Mouse (Mus musculus): ENCODE results near the gene Atp2b2. TPM values are rescaled to one million over a fixed set of nuclear protein-coding genes. Genes with fewer than 3 reads are reported as not detected.
A peak's percentile ranks its signal among the peaks of the same experiment; 100 is the strongest.

Atp2b2 gene
- polyA plus RNA-seq, 1 experiment from 2014 or later = 32.2 TPM

DNA sequence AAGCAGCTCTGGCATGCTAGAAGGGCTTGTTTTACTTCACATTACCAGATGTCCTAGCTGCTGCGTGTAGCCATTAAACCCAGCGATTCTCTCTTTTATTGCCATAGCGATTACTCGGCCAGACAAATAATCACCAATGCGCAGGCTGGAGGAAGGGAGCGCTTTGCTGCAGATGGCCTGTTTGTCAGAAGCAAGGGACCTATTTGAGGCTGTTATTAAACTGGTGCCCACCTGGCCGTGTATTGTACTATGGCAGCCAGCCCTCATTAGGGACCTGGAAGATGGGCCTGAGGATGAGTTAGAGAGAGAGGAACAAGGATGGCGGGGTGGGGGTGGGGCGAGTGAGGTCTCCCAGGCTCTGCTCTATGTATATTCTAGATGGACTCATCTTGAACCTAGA, 243.1 kb downstream of the Atp2b2 start:
- Histone ChIP-seq H3K36me3 (ENCODE audit: control insufficient read depth, insufficient read depth) (peaks cover 14% of the 10 kb centered on the region), H3K9ac (replicated peaks; ENCODE audit: low read depth, low read length) (no peak overlapping the region), H3K4me1 (replicated peaks; ENCODE audit: control insufficient read depth, insufficient read depth, low read length) (peaks cover 24% of the 10 kb centered on the region), H3K4me2 (ENCODE audit: low read length) (no peak overlapping the region), H3K4me3 (replicated peaks; ENCODE audit: low read length) (no peak overlapping the region), H3K27ac (ENCODE audit: low read length) (peak overlapping the region; percentile 44; the same call in 1 of the 2 replicates), H3K9me3 (ENCODE audit: control insufficient read depth, low read length) (no peaks in the 10 kb centered on the region), H3K27me3 (replicated peaks; ENCODE audit: control insufficient read depth, insufficient read depth, low read length) (no peaks in the 10 kb centered on the region)
- ATAC-seq = peak; percentile 24; the same call in 1 of the 2 replicates
- 27% methylated on average over 9 of the region's 9 CpGs for WGBS

DNA sequence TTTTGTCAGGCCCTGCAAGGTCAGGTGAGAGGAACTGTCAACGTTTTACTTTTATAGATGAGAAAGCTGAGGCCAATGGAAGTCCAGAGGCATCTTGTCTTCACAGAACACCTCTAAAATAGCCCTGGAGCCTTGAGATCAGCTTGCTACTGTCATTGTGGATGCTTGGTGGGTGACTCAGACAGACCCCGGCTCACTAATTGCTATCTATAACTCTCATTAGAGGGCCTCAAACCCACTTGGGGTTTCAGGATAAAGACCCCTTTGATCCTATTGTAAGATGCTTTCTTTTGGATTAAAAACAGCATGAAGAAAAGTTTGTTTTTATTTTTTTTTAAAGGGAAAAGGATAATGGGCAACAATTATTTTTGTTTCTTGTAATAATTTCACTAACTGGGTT, 243.5 kb downstream of the Atp2b2 start:
- H3K27ac ChIP-seq (ENCODE audit: low read length) = peak overlapping the region; percentile 3; the same call in 1 of the 2 replicates
- 8% methylated on average over 2 of the region's 2 CpGs for WGBS

DNA sequence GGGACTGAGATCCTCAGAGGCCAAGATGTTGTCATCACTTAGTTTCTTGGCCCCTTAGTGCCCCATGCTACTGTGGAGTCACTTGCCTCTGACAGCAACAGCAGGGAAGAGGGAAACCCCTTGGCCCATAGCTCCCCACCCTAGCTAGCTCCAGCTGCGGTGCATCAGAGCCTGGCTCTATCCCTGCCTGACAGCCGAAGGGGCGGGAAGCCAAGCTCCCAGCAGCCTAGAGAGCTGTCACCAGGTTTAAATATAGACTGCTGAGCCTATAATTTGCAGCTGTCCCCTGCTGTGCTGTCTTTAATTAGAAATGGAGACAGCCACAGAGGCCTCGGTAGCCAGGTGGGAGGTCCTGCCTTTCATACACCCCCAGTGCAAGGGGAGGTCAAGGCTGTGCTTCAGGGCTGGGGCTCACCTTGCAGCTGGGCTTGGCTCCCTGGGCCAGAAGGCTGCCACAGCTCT, 247.1 kb downstream of the Atp2b2 start:
- no peak overlapping the region for H3K4me2 ChIP-seq (ENCODE audit: low read length)
- ATAC-seq = peak; percentile 92
- H3K9me3 ChIP-seq (ENCODE audit: control insufficient read depth, low read length) = no peaks in the 10 kb centered on the region
- H3K27me3 ChIP-seq (replicated peaks; ENCODE audit: control insufficient read depth, insufficient read depth, low read length) = no peaks in the 10 kb centered on the region
- peak overlapping the region; percentile 75 for H3K27ac ChIP-seq (ENCODE audit: low read length)
- peaks cover 24% of the 10 kb centered on the region for H3K4me1 ChIP-seq (replicated peaks; ENCODE audit: control insufficient read depth, insufficient read depth, low read length)
- H3K9ac ChIP-seq (replicated peaks; ENCODE audit: low read depth, low read length) = no peak overlapping the region
- 10% methylated on average over 4 of the region's 4 CpGs for WGBS
- H3K36me3 ChIP-seq (ENCODE audit: control insufficient read depth, insufficient read depth) = no peaks in the 10 kb centered on the region; the same call in 1 of the 2 replicates
- no peak overlapping the region for H3K4me3 ChIP-seq (replicated peaks; ENCODE audit: low read length)

More for the DNA sequence above, 243.5 kb downstream of the Atp2b2 start:
- H3K36me3 ChIP-seq (ENCODE audit: control insufficient read depth, insufficient read depth) = peaks cover 10% of the 10 kb centered on the region
- no peaks in the 10 kb centered on the region for H3K27me3 ChIP-seq (replicated peaks; ENCODE audit: control insufficient read depth, insufficient read depth, low read length)
- H3K4me3 ChIP-seq (replicated peaks; ENCODE audit: low read length) = no peak overlapping the region
- H3K9me3 ChIP-seq (ENCODE audit: control insufficient read depth, low read length) = no peaks in the 10 kb centered on the region
- H3K9ac ChIP-seq (replicated peaks; ENCODE audit: low read depth, low read length) = no peak overlapping the region
- peaks cover 24% of the 10 kb centered on the region for H3K4me1 ChIP-seq (replicated peaks; ENCODE audit: control insufficient read depth, insufficient read depth, low read length)
- ATAC-seq = no peak
- no peak overlapping the region for H3K4me2 ChIP-seq (ENCODE audit: low read length)

DNA sequence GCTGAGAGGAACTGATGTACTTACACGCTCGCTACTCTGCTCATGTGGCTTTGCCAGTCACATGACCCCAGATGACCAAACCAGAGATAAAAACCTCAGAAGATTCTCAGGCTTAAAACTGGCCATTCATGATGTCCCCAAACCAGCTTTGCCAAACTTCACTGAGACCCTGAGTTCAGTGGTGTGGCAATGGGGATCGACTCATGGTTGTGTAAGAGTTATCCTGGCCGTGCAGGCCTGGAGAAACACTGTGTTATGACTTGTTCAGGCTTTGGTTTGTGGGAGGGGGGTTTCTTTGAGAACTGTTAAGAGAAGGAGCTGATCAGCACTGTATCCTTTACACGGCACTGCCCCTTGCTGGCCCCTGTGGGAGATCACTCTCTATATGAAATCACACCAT, 250.0 kb downstream of the Atp2b2 start:
- Histone ChIP-seq H3K27ac (ENCODE audit: low read length) (no peak overlapping the region), H3K4me2 (ENCODE audit: low read length) (no peak overlapping the region), H3K4me1 (replicated peaks; ENCODE audit: control insufficient read depth, insufficient read depth, low read length) (peaks cover 18% of the 10 kb centered on the region), H3K4me3 (replicated peaks; ENCODE audit: low read length) (no peak overlapping the region), H3K9ac (replicated peaks; ENCODE audit: low read depth, low read length) (no peak overlapping the region), H3K27me3 (replicated peaks; ENCODE audit: control insufficient read depth, insufficient read depth, low read length) (no peaks in the 10 kb centered on the region), H3K36me3 (ENCODE audit: control insufficient read depth, insufficient read depth) (peaks cover 6% of the 10 kb centered on the region), H3K9me3 (ENCODE audit: control insufficient read depth, low read length) (no peaks in the 10 kb centered on the region)
- 83% methylated on average over 5 of the region's 5 CpGs for WGBS
- ATAC-seq = no peak

DNA sequence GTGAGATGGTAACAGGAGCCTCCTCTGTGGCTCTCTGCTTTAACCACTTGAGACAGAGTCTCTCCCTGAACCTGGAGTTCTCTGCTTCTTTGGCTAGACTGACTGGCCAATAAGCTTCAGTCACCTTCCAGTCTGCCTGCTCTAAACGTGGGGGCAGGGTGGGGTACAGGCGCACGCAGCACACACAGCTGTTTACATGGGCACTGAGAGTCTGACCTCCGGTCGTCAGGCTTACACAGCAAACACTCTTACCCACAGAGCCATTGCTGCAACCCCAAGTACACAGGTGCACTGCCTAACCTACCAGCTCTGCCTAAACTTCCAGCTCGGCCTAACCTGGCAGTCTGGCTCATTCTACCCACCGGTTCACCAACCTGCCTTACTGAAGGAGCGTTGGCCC, 251.4 kb downstream of the Atp2b2 start:
- H3K4me1 ChIP-seq (replicated peaks; ENCODE audit: control insufficient read depth, insufficient read depth, low read length) = peaks cover 15% of the 10 kb centered on the region
- H3K4me2 ChIP-seq (ENCODE audit: low read length) = no peak overlapping the region
- no peak overlapping the region for H3K27ac ChIP-seq (ENCODE audit: low read length)
- H3K4me3 ChIP-seq (replicated peaks; ENCODE audit: low read length) = no peak overlapping the region
- H3K9me3 ChIP-seq (ENCODE audit: control insufficient read depth, low read length) = no peaks in the 10 kb centered on the region
- H3K36me3 ChIP-seq (ENCODE audit: control insufficient read depth, insufficient read depth) = peaks cover 6% of the 10 kb centered on the region
- no peak overlapping the region for H3K9ac ChIP-seq (replicated peaks; ENCODE audit: low read depth, low read length)
- no peaks in the 10 kb centered on the region for H3K27me3 ChIP-seq (replicated peaks; ENCODE audit: control insufficient read depth, insufficient read depth, low read length)
- 85% methylated on average over 8 of the region's 8 CpGs for WGBS
- no peak for ATAC-seq

DNA sequence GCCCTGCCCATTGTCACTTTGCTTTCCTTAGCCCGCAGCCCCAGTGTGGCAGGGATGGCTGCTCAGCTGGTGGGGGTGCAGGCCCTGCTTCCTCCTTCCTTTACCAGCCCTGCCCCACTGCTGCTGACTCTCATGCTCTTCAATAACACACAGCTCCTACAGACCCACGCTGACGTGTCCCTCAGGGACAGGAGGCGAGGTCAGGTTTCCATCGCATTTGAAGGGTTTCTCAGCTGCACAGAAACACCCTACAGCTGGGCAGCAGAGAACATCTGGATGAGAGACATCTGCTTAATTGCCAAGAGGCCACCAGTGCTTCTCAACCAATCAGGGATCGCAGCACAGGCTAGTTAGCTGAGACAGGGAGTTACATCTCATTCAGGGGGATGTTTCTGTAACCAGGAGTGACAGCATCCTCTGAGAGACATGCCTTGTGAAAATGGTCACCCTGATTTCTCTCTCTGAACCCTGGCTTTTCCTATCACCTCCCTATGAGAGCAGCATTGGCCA, 254.9 kb downstream of the Atp2b2 start:
- no peaks in the 10 kb centered on the region for H3K4me1 ChIP-seq (replicated peaks; ENCODE audit: control insufficient read depth, insufficient read depth, low read length)
- no peak overlapping the region for H3K9ac ChIP-seq (replicated peaks; ENCODE audit: low read depth, low read length)
- H3K27me3 ChIP-seq (replicated peaks; ENCODE audit: control insufficient read depth, insufficient read depth, low read length) = no peaks in the 10 kb centered on the region
- no peak for ATAC-seq
- H3K4me2 ChIP-seq (ENCODE audit: low read length) = no peak overlapping the region
- 52% methylated on average over 6 of the region's 6 CpGs for WGBS
- H3K9me3 ChIP-seq (ENCODE audit: control insufficient read depth, low read length) = no peaks in the 10 kb centered on the region
- H3K4me3 ChIP-seq (replicated peaks; ENCODE audit: low read length) = no peak overlapping the region
- no peak overlapping the region for H3K27ac ChIP-seq (ENCODE audit: low read length)
- H3K36me3 ChIP-seq (ENCODE audit: control insufficient read depth, insufficient read depth) = peaks cover 6% of the 10 kb centered on the region

DNA sequence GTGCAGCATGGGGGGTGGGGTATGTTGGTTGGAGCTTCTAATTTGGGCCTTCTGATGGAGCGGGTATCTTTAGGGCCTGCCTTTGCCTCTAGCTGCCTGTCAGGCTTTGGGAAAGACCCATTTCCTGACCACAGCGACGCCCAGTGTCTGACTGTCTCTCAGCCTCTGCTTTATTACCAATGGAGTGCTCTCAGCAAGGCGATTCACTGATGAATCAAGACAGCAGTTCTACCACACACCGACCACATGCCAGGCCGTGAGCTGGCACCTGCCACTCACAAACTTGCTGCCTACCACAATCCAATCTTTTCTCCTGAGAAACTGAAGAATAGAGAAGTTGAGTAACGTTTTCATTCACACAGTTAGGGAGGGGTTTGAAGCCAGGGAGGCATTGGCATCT, 256.8 kb downstream of the Atp2b2 start:
- ATAC-seq = no peak
- no peak overlapping the region for H3K4me3 ChIP-seq (replicated peaks; ENCODE audit: low read length)
- no peak overlapping the region for H3K27ac ChIP-seq (ENCODE audit: low read length)
- H3K27me3 ChIP-seq (replicated peaks; ENCODE audit: control insufficient read depth, insufficient read depth, low read length) = no peaks in the 10 kb centered on the region
- H3K9me3 ChIP-seq (ENCODE audit: control insufficient read depth, low read length) = no peaks in the 10 kb centered on the region
- H3K4me1 ChIP-seq (replicated peaks; ENCODE audit: control insufficient read depth, insufficient read depth, low read length) = no peaks in the 10 kb centered on the region
- 87% methylated on average over 7 of the region's 7 CpGs for WGBS
- peaks cover 9% of the 10 kb centered on the region for H3K36me3 ChIP-seq (ENCODE audit: control insufficient read depth, insufficient read depth)
- H3K4me2 ChIP-seq (ENCODE audit: low read length) = no peak overlapping the region
- H3K9ac ChIP-seq (replicated peaks; ENCODE audit: low read depth, low read length) = no peak overlapping the region

DNA sequence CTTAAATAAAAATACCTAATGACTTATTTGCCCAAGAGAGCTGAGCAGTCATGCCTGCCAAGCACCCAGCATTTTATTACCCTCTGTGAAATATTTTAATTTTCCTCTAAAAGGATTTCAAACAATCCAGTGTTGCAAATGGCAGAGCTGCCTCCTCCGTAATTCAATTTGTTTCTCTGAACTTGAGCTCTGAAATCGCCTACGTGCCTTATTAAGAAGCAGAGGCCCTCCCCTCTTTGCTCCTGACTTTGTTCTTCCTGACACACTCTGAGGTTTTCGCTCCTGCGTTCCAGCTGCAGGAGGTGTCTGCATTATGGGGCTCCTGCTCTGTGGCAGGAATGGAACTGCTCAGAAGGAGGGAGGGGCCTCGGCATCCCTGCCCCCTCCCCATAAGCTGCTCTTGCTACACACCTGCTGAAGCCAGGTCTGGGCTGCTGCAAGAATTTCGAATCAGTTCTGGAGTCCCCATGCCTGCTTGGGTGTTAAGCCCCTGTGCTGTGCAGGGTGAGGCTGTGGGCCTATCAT, 264.1 kb downstream of the Atp2b2 start:
- peaks cover 3% of the 10 kb centered on the region; the same call in 1 of the 2 replicates for H3K36me3 ChIP-seq (ENCODE audit: control insufficient read depth, insufficient read depth)
- H3K4me1 ChIP-seq (replicated peaks; ENCODE audit: control insufficient read depth, insufficient read depth, low read length) = no peaks in the 10 kb centered on the region
- no peak overlapping the region for H3K27ac ChIP-seq (ENCODE audit: low read length)
- no peaks in the 10 kb centered on the region for H3K9me3 ChIP-seq (ENCODE audit: control insufficient read depth, low read length)
- no peak for ATAC-seq
- no peak overlapping the region for H3K4me3 ChIP-seq (replicated peaks; ENCODE audit: low read length)
- H3K4me2 ChIP-seq (ENCODE audit: low read length) = no peak overlapping the region
- H3K27me3 ChIP-seq (replicated peaks; ENCODE audit: control insufficient read depth, insufficient read depth, low read length) = no peaks in the 10 kb centered on the region
- no peak overlapping the region for H3K9ac ChIP-seq (replicated peaks; ENCODE audit: low read depth, low read length)
- 49% methylated on average over 7 of the region's 7 CpGs for WGBS

DNA sequence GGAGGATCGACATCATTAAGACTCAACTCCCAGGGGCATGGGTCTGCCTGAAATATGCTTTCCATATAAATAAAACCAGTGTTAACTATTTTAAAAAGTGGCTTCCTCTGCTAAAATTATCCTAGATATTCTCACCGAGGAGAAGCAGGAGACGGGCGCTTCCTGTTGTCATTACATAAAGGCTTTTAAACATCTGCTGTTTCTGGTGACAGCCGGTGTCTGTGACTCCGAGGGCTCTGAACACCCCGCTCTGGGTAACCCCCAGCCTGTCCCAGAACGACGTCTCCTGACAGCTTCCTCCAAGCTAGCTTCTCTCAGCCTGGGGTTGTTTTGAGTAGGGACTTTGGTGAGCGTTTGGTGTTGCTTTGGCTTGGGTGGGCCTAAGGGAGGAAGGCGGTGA, 273.6 kb downstream of the Atp2b2 start:
- Histone ChIP-seq H3K9ac (replicated peaks; ENCODE audit: low read depth, low read length) (no peak overlapping the region), H3K9me3 (ENCODE audit: control insufficient read depth, low read length) (no peaks in the 10 kb centered on the region), H3K4me3 (replicated peaks; ENCODE audit: low read length) (no peak overlapping the region), H3K36me3 (ENCODE audit: control insufficient read depth, insufficient read depth) (peaks cover 8% of the 10 kb centered on the region; the same call in 1 of the 2 replicates), H3K27me3 (replicated peaks; ENCODE audit: control insufficient read depth, insufficient read depth, low read length) (no peaks in the 10 kb centered on the region), H3K27ac (ENCODE audit: low read length) (no peak overlapping the region), H3K4me2 (ENCODE audit: low read length) (no peak overlapping the region), H3K4me1 (replicated peaks; ENCODE audit: control insufficient read depth, insufficient read depth, low read length) (no peaks in the 10 kb centered on the region)
- WGBS = 74% methylated on average over 11 of the region's 11 CpGs
- no peak for ATAC-seq

Data from forebrain, embryonic 16.5 days (tissue).